Mouse (Mus musculus) kidney, embryonic 15.5 days (tissue): Measurements from ENCODE around the gene Rtn3. TPM values are rescaled to one million over a fixed set of nuclear protein-coding genes. Genes with fewer than 3 reads are reported as not detected.

Experiments used
- ATAC-seq: fragments of 200-750 bp; cut with Nextera tagmentation; replicated peaks from 2 replicates; pipeline ENCODE4 v1.8.0; 2017; ENCODE audit warnings: moderate TSS enrichment; ENCODE audit not compliant: low FRiP score
- H3K27ac ChIP-seq: fragments of 300-500 bp; sonication (generic); 2 replicates; pipeline ENCODE4 v1.5.1; 2015; ENCODE audit warnings: mild to moderate bottlenecking, inconsistent platforms
- H3K27me3 ChIP-seq: fragments of 300-500 bp; sonication (generic); 2 replicates; pipeline ENCODE4 v1.6.1; 2015; ENCODE audit warnings: inconsistent platforms
- H3K36me3 ChIP-seq: fragments of 300-500 bp; sonication (generic); 2 replicates; pipeline ENCODE4 v1.6.1; 2015; ENCODE audit warnings: inconsistent platforms
- H3K4me1 ChIP-seq: fragments of 300-500 bp; sonication (generic); 2 replicates; pipeline ENCODE4 v1.6.1; 2015; ENCODE audit warnings: inconsistent platforms
- H3K4me2 ChIP-seq: fragments of 300-500 bp; sonication (generic); 2 replicates; pipeline ENCODE4 v1.6.1; 2015; ENCODE audit warnings: moderate library complexity, mild to moderate bottlenecking, inconsistent platforms
- H3K4me3 ChIP-seq: fragments of 300-500 bp; sonication (generic); replicated peaks from 2 replicates; pipeline ENCODE4 v1.5.1; 2015; ENCODE audit warnings: mild to moderate bottlenecking, inconsistent platforms
- H3K9ac ChIP-seq: fragments of 300-500 bp; sonication (generic); 2 replicates; pipeline ENCODE4 v1.6.1; 2015; ENCODE audit warnings: mild to moderate bottlenecking, inconsistent platforms
- H3K9me3 ChIP-seq: fragments of 300-500 bp; sonication (generic); replicated peaks from 2 replicates; pipeline ENCODE4 v1.6.1; 2016; ENCODE audit warnings: inconsistent platforms
- WGBS: fragments of 180-500 bp; shearing (Covaris S2); methylation state at CpG from one replicate; pipeline ENCODE4 v1.1.7; 2015; ENCODE audit warnings: mixed read lengths; 5-methylcytosine and 5-hydroxymethylcytosine counted together
- microRNA-seq: library from miRNA; unstranded; fragments of <30 nt; microRNA quantifications from one replicate; pipeline ENCODE4, GENCODE M21; 2016
- polyA plus RNA-seq: library from polyadenylated mRNA; unstranded; fragments of >200 nt; fragmentation: Nextera tagmentation; extraction: Ambion mirVana; gene quantifications from 2 replicates; pipeline ENCODE4 v1.2.1, GENCODE M21; 2015

Rtn3 gene
- polyA plus RNA-seq, 1 experiment from 2014 or later: 157 TPM

DNA sequence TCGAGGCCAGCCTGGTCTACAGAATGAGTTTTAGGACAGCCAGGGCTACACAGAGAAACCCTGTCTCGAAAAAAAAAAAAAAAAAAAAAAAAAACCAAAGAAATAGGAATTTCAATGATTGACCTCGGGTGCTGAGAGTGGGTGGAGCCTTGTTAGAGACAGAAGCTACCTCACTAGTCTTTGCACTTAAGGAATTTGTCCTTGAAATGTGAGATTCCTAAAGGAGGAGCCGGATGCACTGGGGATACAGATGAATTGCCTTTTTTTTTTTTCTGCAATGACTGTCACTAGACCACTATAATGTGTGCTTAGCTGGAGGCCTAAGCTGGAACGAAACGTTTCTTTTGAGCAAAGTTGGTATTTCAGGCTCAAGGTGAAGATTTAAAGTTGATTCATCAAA, 94.6 kb downstream of the Rtn3 start:
- H3K4me3 ChIP-seq: no peak overlapping the region
- H3K4me2 ChIP-seq: no peak overlapping the region
- no peak overlapping the region for H3K9ac ChIP-seq
- 85% methylated on average over 6 of the region's 6 CpGs for WGBS
- H3K27ac ChIP-seq: no peak overlapping the region
- no peak for ATAC-seq
- no peaks in the 10 kb centered on the region for H3K27me3 ChIP-seq
- 0 out of 2 replicates have a peak, but pooled peaks cover 5% of the 10 kb centered on the region for H3K36me3 ChIP-seq
- H3K9me3 ChIP-seq: peaks cover 8% of the 10 kb centered on the region; the same call in 1 of the 2 replicates
- H3K4me1 ChIP-seq: peaks cover 8% of the 10 kb centered on the region

DNA sequence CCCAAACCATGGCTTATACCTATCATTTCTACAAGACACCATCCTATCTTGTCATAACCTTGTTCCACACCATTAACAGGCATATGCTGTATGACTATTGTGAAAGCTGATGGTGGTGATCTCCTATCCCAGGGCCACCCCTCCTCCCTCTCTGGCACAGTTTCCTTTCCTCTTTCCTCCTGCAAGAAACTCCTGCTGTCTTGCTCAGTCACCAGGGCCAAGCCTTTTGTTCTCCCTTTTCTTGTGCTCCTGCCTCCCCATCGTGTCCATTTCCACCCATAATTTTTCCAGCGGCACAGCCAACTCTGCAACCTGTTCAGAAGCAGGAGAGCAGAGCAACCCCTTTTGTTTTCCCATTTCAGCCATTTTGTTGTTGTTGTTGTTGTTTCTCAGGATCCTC, 97.0 kb downstream of the Rtn3 start:
- WGBS: 68% methylated on average over 2 of the region's 2 CpGs
- H3K9ac ChIP-seq: no peak overlapping the region
- no peak overlapping the region for H3K4me2 ChIP-seq
- H3K27ac ChIP-seq: no peak overlapping the region
- peaks cover 8% of the 10 kb centered on the region; the same call in 1 of the 2 replicates for H3K9me3 ChIP-seq
- 0 out of 2 replicates have a peak, but pooled peaks cover 5% of the 10 kb centered on the region for H3K36me3 ChIP-seq
- ATAC-seq: no peak
- no peak overlapping the region for H3K4me3 ChIP-seq
- no peaks in the 10 kb centered on the region for H3K27me3 ChIP-seq
- H3K4me1 ChIP-seq: peaks cover 19% of the 10 kb centered on the region

DNA sequence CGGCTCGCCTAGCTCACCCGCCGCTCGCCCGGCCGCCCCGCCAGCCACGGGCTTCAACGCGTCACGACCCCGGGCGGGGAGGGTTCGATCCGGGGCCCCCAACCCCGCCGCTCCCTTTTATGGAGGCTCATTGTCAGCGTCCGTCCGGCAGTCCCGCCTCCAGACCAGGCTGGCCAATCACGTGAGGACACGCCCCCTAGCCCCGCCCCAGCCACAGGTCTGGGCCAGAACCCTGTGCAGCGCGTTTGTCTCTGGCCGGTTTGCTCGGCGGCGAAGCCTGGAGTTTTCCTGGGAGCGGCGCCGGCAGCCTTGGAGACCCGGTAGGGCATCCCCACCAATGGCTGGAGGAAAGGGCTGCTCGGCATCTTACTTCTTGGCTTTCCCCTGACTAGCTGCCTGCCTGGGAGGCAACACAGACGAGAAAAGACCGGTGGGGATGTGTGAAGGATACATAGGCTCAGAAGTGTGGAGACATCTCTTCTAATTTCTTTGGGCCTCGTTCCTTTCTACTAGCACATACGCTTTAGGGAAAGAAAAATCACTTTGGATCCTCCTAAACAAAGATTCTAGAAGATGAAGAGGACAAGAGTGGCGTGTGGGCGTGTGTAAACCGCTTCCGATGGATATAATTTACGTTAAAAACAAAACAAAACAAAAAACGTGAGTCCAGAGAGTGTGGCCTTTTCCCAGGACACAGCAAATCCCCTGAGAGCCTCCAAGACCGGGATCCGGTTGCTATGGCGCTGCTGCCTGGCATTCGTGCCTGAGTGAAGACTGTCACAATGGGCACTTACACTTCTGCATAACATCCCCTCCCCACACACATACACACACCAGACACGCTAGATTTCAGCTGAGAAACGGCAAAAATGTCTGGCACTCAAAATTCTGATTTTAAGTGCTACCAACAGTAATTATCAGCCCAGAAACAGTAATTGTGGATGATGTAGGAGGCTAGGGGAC, 99.9 kb downstream of the Rtn3 start, which contains the start of gene Spindoc:
Gene Spindoc, minus strand, starts transcription at position 92 of the 963 bp plus-strand sequence.
- Histone ChIP-seq H3K27me3 (no peaks in the 10 kb centered on the region), H3K4me3 (peak within 1 kb of the TSS; percentile 79), H3K9me3 (peaks cover 5% of the 10 kb centered on the region; the same call in 1 of the 2 replicates), H3K4me1 (peaks cover 34% of the 10 kb centered on the region), H3K9ac (peak within 1 kb of the TSS; percentile 90), H3K36me3 (peaks cover 14% of the 10 kb centered on the region), H3K4me2 (peak within 1 kb of the TSS; percentile 84), H3K27ac (peak within 1 kb of the TSS; percentile 95)
- ATAC-seq: peak; percentile 99
- WGBS: under 1% methylated on average over 52 of the region's 52 CpGs

DNA sequence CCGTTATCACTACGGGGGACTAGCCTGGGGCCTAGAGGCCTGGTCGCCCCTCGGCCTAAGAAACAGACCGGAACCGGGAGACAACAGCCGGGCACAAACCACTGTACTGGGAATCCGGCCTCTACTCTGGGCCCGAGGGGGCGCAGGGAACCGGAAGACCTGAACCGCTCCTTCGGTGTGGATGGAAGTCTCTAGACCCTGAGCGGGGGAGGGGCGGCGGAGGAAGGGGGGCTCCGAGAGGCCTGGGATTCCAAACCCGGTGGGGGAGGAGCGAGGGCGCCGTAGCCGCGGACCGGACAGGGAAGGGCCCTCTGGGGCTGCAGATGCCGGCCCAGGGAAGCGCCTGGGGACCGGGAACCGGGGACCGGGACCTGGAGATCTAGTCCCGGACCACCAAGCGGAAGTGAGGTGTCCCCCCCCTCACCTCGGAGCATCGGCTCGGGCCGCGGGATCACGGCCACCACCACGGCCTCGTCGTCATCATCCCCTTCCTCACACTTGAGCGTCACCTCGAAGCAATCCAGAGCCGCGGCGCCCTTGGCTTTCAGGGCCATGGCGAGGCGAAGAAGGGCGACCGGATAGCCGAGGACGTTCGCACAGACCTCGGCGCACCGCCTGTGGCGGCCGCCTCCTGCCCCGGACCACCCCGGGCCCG, 100.7 kb downstream of the Rtn3 start:
- peak overlapping the region; percentile 95 for H3K27ac ChIP-seq
- H3K4me3 ChIP-seq: peak overlapping the region; percentile 79
- H3K9me3 ChIP-seq: peaks cover 5% of the 10 kb centered on the region; the same call in 1 of the 2 replicates
- no peaks in the 10 kb centered on the region for H3K27me3 ChIP-seq
- peak overlapping the region; percentile 90 for H3K9ac ChIP-seq
- ATAC-seq: peak; percentile 68
- peaks cover 14% of the 10 kb centered on the region for H3K36me3 ChIP-seq
- WGBS: under 1% methylated on average over 60 of the region's 60 CpGs
- H3K4me1 ChIP-seq: peaks cover 34% of the 10 kb centered on the region
- peak overlapping the region; percentile 84 for H3K4me2 ChIP-seq

DNA sequence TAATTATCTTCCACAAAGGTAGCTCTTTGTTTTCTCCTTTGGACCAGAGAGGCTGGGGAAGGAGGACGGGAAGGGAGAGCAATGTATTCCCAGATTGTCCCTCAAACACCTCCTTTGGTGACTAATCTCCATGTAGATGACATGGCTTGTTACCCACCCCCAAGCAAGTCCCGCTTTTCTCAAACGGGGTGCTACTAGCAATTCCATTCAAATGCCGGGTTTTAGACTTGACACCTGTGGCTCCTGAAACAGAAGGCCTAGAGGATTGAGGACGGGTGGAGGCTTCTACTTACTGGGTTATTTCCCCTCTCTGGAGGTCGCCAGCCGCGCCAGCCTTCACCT, 101.2 kb downstream of the Rtn3 start:
- peaks cover 14% of the 10 kb centered on the region for H3K36me3 ChIP-seq
- H3K4me1 ChIP-seq: peaks cover 34% of the 10 kb centered on the region
- peak overlapping the region; percentile 84 for H3K4me2 ChIP-seq
- peak overlapping the region; percentile 95 for H3K27ac ChIP-seq
- no peak for ATAC-seq
- no peaks in the 10 kb centered on the region for H3K27me3 ChIP-seq
- peak overlapping the region; percentile 79 for H3K4me3 ChIP-seq
- H3K9me3 ChIP-seq: peaks cover 5% of the 10 kb centered on the region; the same call in 1 of the 2 replicates
- H3K9ac ChIP-seq: peak overlapping the region; percentile 90
- WGBS: 1% methylated on average over 8 of the region's 8 CpGs

DNA sequence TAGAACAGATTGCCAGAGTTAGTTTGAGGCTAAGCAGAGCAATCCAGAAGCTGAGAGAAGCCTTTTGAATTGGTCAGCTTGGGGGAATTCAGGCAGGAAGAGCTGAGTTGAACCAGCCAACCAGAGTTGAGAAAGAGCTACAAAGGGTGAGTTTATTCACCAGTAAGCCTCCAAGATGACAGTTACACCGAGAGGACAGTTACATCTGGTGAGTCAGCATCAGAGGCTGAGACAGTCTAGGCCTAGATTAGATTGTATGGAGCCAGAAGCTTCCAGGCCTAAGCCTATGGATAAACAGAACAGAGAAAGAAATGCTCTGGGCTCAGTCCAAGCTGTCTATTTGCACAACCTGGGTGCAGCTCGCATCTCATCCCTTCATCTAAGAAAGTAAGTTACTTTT, 105.4 kb downstream of the Rtn3 start:
- H3K27me3 ChIP-seq: no peaks in the 10 kb centered on the region
- H3K9me3 ChIP-seq: no peaks in the 10 kb centered on the region
- H3K4me3 ChIP-seq: no peak overlapping the region
- no peak for ATAC-seq
- no peak overlapping the region for H3K4me2 ChIP-seq
- H3K9ac ChIP-seq: no peak overlapping the region
- H3K4me1 ChIP-seq: peaks cover 21% of the 10 kb centered on the region
- peaks cover 49% of the 10 kb centered on the region for H3K36me3 ChIP-seq
- H3K27ac ChIP-seq: no peak overlapping the region
- WGBS: 75% methylated on average over 2 of the region's 2 CpGs

Small RNA genes within 50 kb of the gene (microRNA-seq; reads per million reads assigned to microRNA genes)
- gene Mir6991: 1.6 reads per million, percentile 4 among the genes with 10 or more reads in this experiment

Other genes starting within 250 kb of the Rtn3 start
- 74.6 and 75.3 TPM in 2 replicates for gene Naa40, start 242.1 kb downstream of the Rtn3 start, polyA plus RNA-seq
- 15.9 and 16.0 TPM in 2 replicates for gene Rcor2, start 216.0 kb downstream of the Rtn3 start, polyA plus RNA-seq
- gene Mark2, start 141.4 kb downstream of the Rtn3 start, polyA plus RNA-seq: 39.8 and 45.1 TPM in 2 replicates
- gene Spindoc, start 100.3 kb downstream of the Rtn3 start, polyA plus RNA-seq: 31.5 and 33.9 TPM in 2 replicates
- gene 2700081O15Rik, start 65.7 kb downstream of the Rtn3 start, polyA plus RNA-seq: 6.0 and 7.4 TPM in 2 replicates
- 12.2 and 12.3 TPM in 2 replicates for gene Atl3, start 10.8 kb upstream of the Rtn3 start, polyA plus RNA-seq
- 8.8 and 9.2 TPM in 2 replicates for gene Pla2g16, start 74.2 kb upstream of the Rtn3 start, polyA plus RNA-seq
- 1.3 and 2.1 TPM in 2 replicates for gene Lgals12, start 123.9 kb upstream of the Rtn3 start, polyA plus RNA-seq
- not detected in 2 replicates for gene Hrasls5, start 129.3 kb upstream of the Rtn3 start, polyA plus RNA-seq
- gene Slc22a19, start 228.0 kb upstream of the Rtn3 start, polyA plus RNA-seq: 6.9 and 7.6 TPM in 2 replicates